Mouse (Mus musculus): ENCODE measurements around the gene Fgfr2. TPM values are rescaled to one million over a fixed set of nuclear protein-coding genes. Genes with fewer than 3 reads are reported as not detected.
A peak's percentile ranks its signal among the peaks of the same experiment; 100 is the strongest.

The Fgfr2 gene
- polyA plus RNA-seq, 1 experiment: 0.17 TPM

- no peaks in the 10 kb centered on the region for H3K79me2 ChIP-seq (ENCODE audit: control insufficient read depth, insufficient read depth)
- no peak overlapping the region for H3K4me3 ChIP-seq
- TF ChIP-seq MYOG (IDR thresholded peaks at IDR 0.05; ENCODE audit: control insufficient read depth in 1 of 3, insufficient read depth in 1 of 3, insufficient read length in 2 of 3, low read depth in 2 of 3) (peak in 1 of 3 experiments; percentile 46), REST (IDR thresholded peaks at IDR 0.05; ENCODE audit: insufficient read depth, insufficient read length) (no peak)
- no peak overlapping the region for H3K4me2 ChIP-seq (ENCODE audit: low read depth)
- no peak overlapping the region for H3ac ChIP-seq (ENCODE audit: control insufficient read depth, insufficient read length)
- no peaks in the 10 kb centered on the region for H3K27me3 ChIP-seq (ENCODE audit: control insufficient read depth, insufficient read depth, insufficient read length)
- no peaks in the 10 kb centered on the region for H3K36me3 ChIP-seq (ENCODE audit: control insufficient read depth, insufficient read depth)
These were observed 2482.5 kb downstream of the Fgfr2 start for GRCm38 (mm10) chr7:130640681-130641080.

GRCm38 (mm10) chr7:130637811-130638210 is 2485.3 kb downstream of the Fgfr2 start:
- Histone ChIP-seq H3ac (ENCODE audit: control insufficient read depth, insufficient read length) (no peak overlapping the region), H3K27me3 (ENCODE audit: control insufficient read depth, insufficient read depth, insufficient read length) (no peaks in the 10 kb centered on the region), H3K79me2 (ENCODE audit: control insufficient read depth, insufficient read depth) (no peaks in the 10 kb centered on the region), H3K4me3 (no peak overlapping the region), H3K4me2 (ENCODE audit: low read depth) (peak overlapping the region; percentile 26), H3K36me3 (ENCODE audit: control insufficient read depth, insufficient read depth) (no peaks in the 10 kb centered on the region)
- TF ChIP-seq E2F4 (IDR thresholded peaks at IDR 0.05; ENCODE audit: insufficient read depth) (no peak), USF1 (IDR thresholded peaks at IDR 0.05; ENCODE audit: low read depth) (no peak), MYOG (IDR thresholded peaks at IDR 0.05; ENCODE audit: control insufficient read depth in 1 of 3, insufficient read depth in 1 of 3, insufficient read length in 2 of 3, low read depth in 2 of 3) (peak in 1 of 3 experiments; percentile 27), POLR2AphosphoS2 (IDR thresholded peaks at IDR 0.05; ENCODE audit: insufficient read length, low read depth) (no peak), MYOD1 (IDR thresholded peaks at IDR 0.05; ENCODE audit: control insufficient read depth in 1 of 3, insufficient read length in 2 of 3, low read depth in 2 of 3) (peak in 1 of 3 experiments; percentile 16), SRF (IDR thresholded peaks at IDR 0.05; ENCODE audit: control insufficient read depth, insufficient read length, low read depth) (no peak)

GRCm38 (mm10) chr7:130636902-130637301 is 2486.2 kb downstream of the Fgfr2 start:
- H3K27me3 ChIP-seq (ENCODE audit: control insufficient read depth, insufficient read depth, insufficient read length): no peaks in the 10 kb centered on the region
- peak overlapping the region; percentile 26 for H3K4me2 ChIP-seq (ENCODE audit: low read depth)
- no peaks in the 10 kb centered on the region for H3K36me3 ChIP-seq (ENCODE audit: control insufficient read depth, insufficient read depth)
- TF ChIP-seq SRF (IDR thresholded peaks at IDR 0.05; ENCODE audit: control insufficient read depth, insufficient read length, low read depth) (no peak), CEBPB (IDR thresholded peaks at IDR 0.05; ENCODE audit: insufficient read depth, poor library complexity, severe bottlenecking) (peak; percentile 81; the same call in 1 of the 2 replicates), E2F4 (IDR thresholded peaks at IDR 0.05; ENCODE audit: insufficient read depth) (no peak), POLR2AphosphoS2 (IDR thresholded peaks at IDR 0.05; ENCODE audit: insufficient read length, low read depth) (no peak)
- no peak overlapping the region for H3K4me3 ChIP-seq
- no peak overlapping the region for H3ac ChIP-seq (ENCODE audit: control insufficient read depth, insufficient read length)
- no peaks in the 10 kb centered on the region for H3K79me2 ChIP-seq (ENCODE audit: control insufficient read depth, insufficient read depth)

- H3K79me2 ChIP-seq (ENCODE audit: control insufficient read depth, insufficient read depth): no peaks in the 10 kb centered on the region
- no peak overlapping the region for H3K4me2 ChIP-seq (ENCODE audit: low read depth)
- no peak overlapping the region for H3K4me3 ChIP-seq
- TF ChIP-seq CEBPB (IDR thresholded peaks at IDR 0.05; ENCODE audit: insufficient read depth, poor library complexity, severe bottlenecking): 0 out of 2 replicates have a peak, but pooled peaks have one; percentile 15
- no peak for TF ChIP-seq POLR2A (IDR thresholded peaks at IDR 0.05; ENCODE audit: insufficient read length, low read depth)
- H3K27me3 ChIP-seq (ENCODE audit: control insufficient read depth, insufficient read depth, insufficient read length): no peaks in the 10 kb centered on the region
- H3K36me3 ChIP-seq (ENCODE audit: control insufficient read depth, insufficient read depth): no peaks in the 10 kb centered on the region
- no peak overlapping the region for H3ac ChIP-seq (ENCODE audit: control insufficient read depth, insufficient read length)
These were observed 2486.9 kb downstream of the Fgfr2 start for GRCm38 (mm10) chr7:130636274-130636673.

GRCm38 (mm10) chr7:130635212-130635611 is 2487.9 kb downstream of the Fgfr2 start:
- no peak overlapping the region for H3ac ChIP-seq (ENCODE audit: control insufficient read depth, insufficient read length)
- no peak overlapping the region for H3K4me3 ChIP-seq
- no peak for TF ChIP-seq E2F4 (IDR thresholded peaks at IDR 0.05; ENCODE audit: insufficient read depth)
- no peaks in the 10 kb centered on the region for H3K36me3 ChIP-seq (ENCODE audit: control insufficient read depth, insufficient read depth)
- H3K4me2 ChIP-seq (ENCODE audit: low read depth): no peak overlapping the region
- no peaks in the 10 kb centered on the region for H3K27me3 ChIP-seq (ENCODE audit: control insufficient read depth, insufficient read depth, insufficient read length)
- H3K79me2 ChIP-seq (ENCODE audit: control insufficient read depth, insufficient read depth): no peaks in the 10 kb centered on the region

- Histone ChIP-seq H3K79me2 (ENCODE audit: control insufficient read depth, insufficient read depth) (no peaks in the 10 kb centered on the region), H3K27me3 (ENCODE audit: control insufficient read depth, insufficient read depth, insufficient read length) (no peaks in the 10 kb centered on the region), H3K36me3 (ENCODE audit: control insufficient read depth, insufficient read depth) (no peaks in the 10 kb centered on the region), H3K4me3 (no peak overlapping the region), H3K4me2 (ENCODE audit: low read depth) (no peak overlapping the region), H3ac (ENCODE audit: control insufficient read depth, insufficient read length) (no peak overlapping the region)
- TF ChIP-seq MYOD1 (IDR thresholded peaks at IDR 0.05; ENCODE audit: control insufficient read depth in 1 of 3, insufficient read length in 2 of 3, low read depth in 2 of 3) (no peak), MAX (IDR thresholded peaks at IDR 0.05; ENCODE audit: low read depth) (no peak), TCF12 (IDR thresholded peaks at IDR 0.05; ENCODE audit: insufficient read depth, poor library complexity, severe bottlenecking) (no peak), REST (IDR thresholded peaks at IDR 0.05; ENCODE audit: insufficient read depth, insufficient read length) (no peak), POLR2AphosphoS2 (IDR thresholded peaks at IDR 0.05; ENCODE audit: insufficient read length, low read depth) (no peak), POLR2A (IDR thresholded peaks at IDR 0.05; ENCODE audit: insufficient read length, low read depth) (no peak), E2F4 (IDR thresholded peaks at IDR 0.05; ENCODE audit: insufficient read depth) (no peak), USF1 (IDR thresholded peaks at IDR 0.05; ENCODE audit: low read depth) (no peak), TCF3 (IDR thresholded peaks at IDR 0.05; ENCODE audit: insufficient read length, low read depth) (no peak), MYOG (IDR thresholded peaks at IDR 0.05; ENCODE audit: control insufficient read depth in 1 of 3, insufficient read depth in 1 of 3, insufficient read length in 2 of 3, low read depth in 2 of 3) (no peak)
These were observed 2488.8 kb downstream of the Fgfr2 start for GRCm38 (mm10) chr7:130634259-130634871.
